Mouse (Mus musculus): ENCODE results near the gene Slc38a3.

GRCm38 (mm10) chr9:107665308-107665707 is 4.0 kb downstream of the Slc38a3 start:
- TF ChIP-seq CTCF (conservative IDR thresholded peaks at IDR 0.05; ENCODE audit: insufficient read depth, insufficient read length, low read depth, low read length) = no peak
- no peak for TF ChIP-seq POLR2A (IDR thresholded peaks at IDR 0.05; ENCODE audit: low read depth, low read length)

All from kidney, adult 2 months (tissue).